Mouse (Mus musculus) liver, embryonic 13.5 days (tissue): ENCODE data around the gene Insr. TPM values are rescaled to one million over a fixed set of nuclear protein-coding genes. Genes with fewer than 3 reads are reported as not detected.
"Not testable (repeated sequence)": the region's sequence is repeated elsewhere in the genome, so short reads cannot be mapped to it uniquely, and the experiment has no call there.

ENCODE experiments used
- ATAC-seq: fragments of 200-750 bp; cut with Nextera tagmentation; 2 replicates; pipeline ENCODE4 v1.8.0; 2017; ENCODE audit warnings: low read depth, mild to moderate bottlenecking, moderate number of reproducible peaks, moderate library complexity
- DNase-seq: peaks from one replicate; pipeline ENCODE4 v3.0.0; 2022
- H3K27ac ChIP-seq: fragments of 300-500 bp; sonication (generic); 2 replicates; pipeline ENCODE4 v1.5.1; 2015; ENCODE audit warnings: moderate library complexity, mild to moderate bottlenecking, inconsistent platforms
- H3K27me3 ChIP-seq: fragments of 300-500 bp; sonication (generic); 2 replicates; pipeline ENCODE4 v1.6.1; 2015; ENCODE audit warnings: mild to moderate bottlenecking, inconsistent platforms
- H3K36me3 ChIP-seq: fragments of 300-500 bp; sonication (generic); 2 replicates; pipeline ENCODE4 v1.6.1; 2015; ENCODE audit warnings: mild to moderate bottlenecking, inconsistent platforms
- H3K4me1 ChIP-seq: fragments of 300-500 bp; sonication (generic); replicated peaks from 2 replicates; pipeline ENCODE4 v1.6.1; 2015; ENCODE audit warnings: inconsistent platforms
- H3K4me2 ChIP-seq: fragments of 300-500 bp; sonication (generic); 2 replicates; pipeline ENCODE4 v1.6.1; 2015; ENCODE audit warnings: inconsistent platforms, mild to moderate bottlenecking, moderate library complexity
- H3K4me3 ChIP-seq: fragments of 300-500 bp; sonication (generic); replicated peaks from 2 replicates; pipeline ENCODE4 v1.5.1; 2015; ENCODE audit warnings: mild to moderate bottlenecking, inconsistent platforms
- H3K9ac ChIP-seq: fragments of 300-500 bp; sonication (generic); 2 replicates; pipeline ENCODE4 v1.6.1; 2015; ENCODE audit warnings: mild to moderate bottlenecking, inconsistent platforms
- H3K9me3 ChIP-seq: fragments of 300-500 bp; sonication (generic); replicated peaks from 2 replicates; pipeline ENCODE4 v1.6.1; 2016; ENCODE audit warnings: inconsistent platforms
- WGBS: fragments of 180-500 bp; shearing (Covaris S2); methylation state at CpG from one replicate; pipeline ENCODE4 v1.1.7; 2015; ENCODE audit not compliant: insufficient replicate concordance; 5-methylcytosine and 5-hydroxymethylcytosine counted together
- polyA plus RNA-seq: library from polyadenylated mRNA; unstranded; fragments of >200 nt; fragmentation: Nextera tagmentation; extraction: Ambion mirVana; gene quantifications from 2 replicates; pipeline ENCODE4 v1.2.1, GENCODE M21; 2015

The Insr gene
- 12.8 and 13.2 TPM in 2 replicates for polyA plus RNA-seq

- H3K4me1 ChIP-seq: peaks cover 56% of the 10 kb centered on the region
- H3K4me2 ChIP-seq: peak within 1 kb of the TSS; percentile 89
- peak within 1 kb of the TSS; percentile 83 for H3K27ac ChIP-seq
- H3K9ac ChIP-seq: peak within 1 kb of the TSS; percentile 96
- no peaks in the 10 kb centered on the region for H3K36me3 ChIP-seq
- no peaks in the 10 kb centered on the region for H3K27me3 ChIP-seq
- peak within 1 kb of the TSS; percentile 95 for H3K4me3 ChIP-seq
- DNase-seq (peak; percentile 88), ATAC-seq (peak; percentile 95)
- H3K9me3 ChIP-seq: no peaks in the 10 kb centered on the region
- WGBS: under 1% methylated on average over 60 of the region's 61 CpGs
Measured at GRCm38 (mm10) chr8:3278934-3279720, at the start of gene Insr. Gene Insr, minus strand, starts transcription at chr8:3279617.

- H3K4me2 ChIP-seq: no peak overlapping the region
- H3K9me3 ChIP-seq: no peaks in the 10 kb centered on the region
- H3K9ac ChIP-seq: no peak overlapping the region
- no peak overlapping the region for H3K27ac ChIP-seq
- 20% methylated on average over 8 of the region's 8 CpGs for WGBS
- no peak for ATAC-seq
- H3K36me3 ChIP-seq: no peaks in the 10 kb centered on the region
- H3K4me1 ChIP-seq: no peaks in the 10 kb centered on the region; the same call in 1 of the 2 replicates
- no peak for DNase-seq
- no peak overlapping the region for H3K4me3 ChIP-seq
- H3K27me3 ChIP-seq: no peaks in the 10 kb centered on the region
Measured at GRCm38 (mm10) chr8:3327538-3328245, 48.3 kb upstream of the Insr start.

GRCm38 (mm10) chr8:3327056-3327455, 47.6 kb upstream of the Insr start:
- no peak for DNase-seq
- Histone ChIP-seq H3K4me3 (no peak overlapping the region), H3K4me2 (no peak overlapping the region), H3K27me3 (no peaks in the 10 kb centered on the region), H3K36me3 (no peaks in the 10 kb centered on the region), H3K9ac (no peak overlapping the region), H3K27ac (no peak overlapping the region), H3K9me3 (no peaks in the 10 kb centered on the region), H3K4me1 (no peaks in the 10 kb centered on the region; the same call in 1 of the 2 replicates)
- 48% methylated on average over 1 of the region's 1 CpGs for WGBS
- no peak for ATAC-seq

- H3K27ac ChIP-seq: no peak overlapping the region
- WGBS: 42% methylated on average over 2 of the region's 2 CpGs
- DNase-seq (no peak), ATAC-seq (no peak)
- H3K27me3 ChIP-seq: no peaks in the 10 kb centered on the region
- H3K36me3 ChIP-seq: no peaks in the 10 kb centered on the region
- no peak overlapping the region for H3K4me2 ChIP-seq
- H3K9me3 ChIP-seq: no peaks in the 10 kb centered on the region
- no peak overlapping the region for H3K9ac ChIP-seq
- no peaks in the 10 kb centered on the region; the same call in 1 of the 2 replicates for H3K4me1 ChIP-seq
- no peak overlapping the region for H3K4me3 ChIP-seq
Measured at GRCm38 (mm10) chr8:3324253-3324652, 44.8 kb upstream of the Insr start.

GRCm38 (mm10) chr8:3319267-3319666, 39.9 kb upstream of the Insr start:
- not testable (repeated sequence) for H3K4me2 ChIP-seq, DNase-seq, H3K4me3 ChIP-seq, H3K9me3 ChIP-seq, H3K27ac ChIP-seq, H3K9ac ChIP-seq, H3K36me3 ChIP-seq, H3K27me3 ChIP-seq, ATAC-seq, H3K4me1 ChIP-seq
- WGBS: 77% methylated on average over 11 of the region's 11 CpGs

- Histone ChIP-seq H3K27me3 (no peaks in the 10 kb centered on the region), H3K4me3 (no peak overlapping the region), H3K9me3 (no peaks in the 10 kb centered on the region), H3K27ac (no peak overlapping the region), H3K36me3 (no peaks in the 10 kb centered on the region), H3K4me2 (no peak overlapping the region), H3K4me1 (no peaks in the 10 kb centered on the region), H3K9ac (no peak overlapping the region)
- 69% methylated on average over 5 of the region's 5 CpGs for WGBS
- no peak for DNase-seq
- ATAC-seq: 0 out of 2 replicates have a peak, but pooled peaks have one; percentile 31
Measured at GRCm38 (mm10) chr8:3316585-3316984, 37.2 kb upstream of the Insr start.

GRCm38 (mm10) chr8:3314345-3314744, 34.9 kb upstream of the Insr start:
- WGBS: 60% methylated on average over 2 of the region's 2 CpGs
- Histone ChIP-seq H3K27me3 (no peaks in the 10 kb centered on the region), H3K9me3 (no peaks in the 10 kb centered on the region), H3K4me2 (no peak overlapping the region), H3K4me3 (no peak overlapping the region), H3K36me3 (no peaks in the 10 kb centered on the region), H3K4me1 (no peaks in the 10 kb centered on the region), H3K9ac (no peak overlapping the region), H3K27ac (no peak overlapping the region)
- ATAC-seq (no peak), DNase-seq (no peak)

GRCm38 (mm10) chr8:3313843-3314242, 34.4 kb upstream of the Insr start:
- H3K9me3 ChIP-seq: no peaks in the 10 kb centered on the region
- H3K36me3 ChIP-seq: no peaks in the 10 kb centered on the region
- H3K27ac ChIP-seq: no peak overlapping the region
- no peak for DNase-seq
- H3K4me2 ChIP-seq: no peak overlapping the region
- H3K4me1 ChIP-seq: no peaks in the 10 kb centered on the region
- no peak for ATAC-seq
- WGBS: 31% methylated on average over 3 of the region's 3 CpGs
- no peak overlapping the region for H3K9ac ChIP-seq
- no peaks in the 10 kb centered on the region for H3K27me3 ChIP-seq
- no peak overlapping the region for H3K4me3 ChIP-seq

- 26% methylated on average over 1 of the region's 1 CpGs for WGBS
- not testable (repeated sequence) for H3K9ac ChIP-seq, DNase-seq, H3K4me2 ChIP-seq, H3K36me3 ChIP-seq, H3K4me3 ChIP-seq, H3K27me3 ChIP-seq, H3K4me1 ChIP-seq, H3K9me3 ChIP-seq, H3K27ac ChIP-seq, ATAC-seq
Measured at GRCm38 (mm10) chr8:3313417-3313816, 34.0 kb upstream of the Insr start.

GRCm38 (mm10) chr8:3311482-3311881, 32.1 kb upstream of the Insr start:
- no peak overlapping the region for H3K4me2 ChIP-seq
- no peak overlapping the region for H3K9ac ChIP-seq
- H3K4me1 ChIP-seq: no peaks in the 10 kb centered on the region
- no peak overlapping the region for H3K27ac ChIP-seq
- no peaks in the 10 kb centered on the region for H3K36me3 ChIP-seq
- 40% methylated on average over 4 of the region's 4 CpGs for WGBS
- no peaks in the 10 kb centered on the region for H3K27me3 ChIP-seq
- H3K4me3 ChIP-seq: no peak overlapping the region
- ATAC-seq: no peak
- no peak for DNase-seq
- H3K9me3 ChIP-seq: no peaks in the 10 kb centered on the region

GRCm38 (mm10) chr8:3309636-3310035, 30.2 kb upstream of the Insr start:
- H3K4me3 ChIP-seq: no peak overlapping the region
- H3K4me2 ChIP-seq: no peak overlapping the region
- H3K27me3 ChIP-seq: no peaks in the 10 kb centered on the region
- H3K9ac ChIP-seq: no peak overlapping the region
- 69% methylated on average over 11 of the region's 11 CpGs for WGBS
- H3K36me3 ChIP-seq: no peaks in the 10 kb centered on the region
- no peaks in the 10 kb centered on the region for H3K9me3 ChIP-seq
- H3K27ac ChIP-seq: no peak overlapping the region
- H3K4me1 ChIP-seq: no peaks in the 10 kb centered on the region
- DNase-seq (no peak), ATAC-seq (no peak)
